Mouse (Mus musculus): ENCODE results near the gene Olfr68. TPM values are rescaled to one million over a fixed set of nuclear protein-coding genes. Genes with fewer than 3 reads are reported as not detected.
"Not testable (repeated sequence)": the region's sequence is repeated elsewhere in the genome, so short reads cannot be mapped to it uniquely, and the experiment has no call there.

Gene Olfr68
- polyA plus RNA-seq, 1 experiment from 2014 or later = not detected

GRCm38 (mm10) chr7:103767687-103768086, 11.8 kb downstream of the Olfr68 start:
- H3K4me1 ChIP-seq (ENCODE audit: control insufficient read depth in 2 of 2, insufficient read depth in 2 of 2, low read length in 2 of 2); H3K9ac ChIP-seq (ENCODE audit: low read length); H3K27me3 ChIP-seq (ENCODE audit: control insufficient read depth, insufficient read depth, low read length); H3K27ac ChIP-seq (replicated peaks in 1 of 2; ENCODE audit: control insufficient read depth in 1 of 2, insufficient read depth in 1 of 2, low read depth in 2 of 2, low read length in 2 of 2); H3K9me3 ChIP-seq (ENCODE audit: control insufficient read depth, low read length); H3K36me3 ChIP-seq (ENCODE audit: control insufficient read depth, insufficient read depth, low read length); ATAC-seq (ENCODE audit: insufficient number of reproducible peaks, insufficient read depth, low FRiP score, low read depth); H3K4me2 ChIP-seq (ENCODE audit: low read length); H3K4me3 ChIP-seq (ENCODE audit: control insufficient read depth in 1 of 2, insufficient read depth in 1 of 2, low read depth in 1 of 2, low read length in 2 of 2): not testable (repeated sequence)
- 82% methylated on average over 6 of the region's 6 CpGs for WGBS

GRCm38 (mm10) chr7:103762212-103762611, 17.3 kb downstream of the Olfr68 start:
- H3K9ac ChIP-seq (ENCODE audit: low read length); H3K36me3 ChIP-seq (ENCODE audit: control insufficient read depth, insufficient read depth, low read length); H3K4me1 ChIP-seq (ENCODE audit: control insufficient read depth in 2 of 2, insufficient read depth in 2 of 2, low read length in 2 of 2); H3K4me3 ChIP-seq (ENCODE audit: control insufficient read depth in 1 of 2, insufficient read depth in 1 of 2, low read depth in 1 of 2, low read length in 2 of 2); ATAC-seq (ENCODE audit: insufficient number of reproducible peaks, insufficient read depth, low FRiP score, low read depth); H3K4me2 ChIP-seq (ENCODE audit: low read length); H3K9me3 ChIP-seq (ENCODE audit: control insufficient read depth, low read length); H3K27ac ChIP-seq (replicated peaks in 1 of 2; ENCODE audit: control insufficient read depth in 1 of 2, insufficient read depth in 1 of 2, low read depth in 2 of 2, low read length in 2 of 2); H3K27me3 ChIP-seq (ENCODE audit: control insufficient read depth, insufficient read depth, low read length): not testable (repeated sequence)
- 77% methylated on average over 6 of the region's 6 CpGs for WGBS

- Histone ChIP-seq H3K27ac (replicated peaks in 1 of 2; ENCODE audit: control insufficient read depth in 1 of 2, insufficient read depth in 1 of 2, low read depth in 2 of 2, low read length in 2 of 2) (no peak within 1 kb of the TSS), H3K4me2 (ENCODE audit: low read length) (no peak within 1 kb of the TSS), H3K4me1 (ENCODE audit: control insufficient read depth in 2 of 2, insufficient read depth in 2 of 2, low read length in 2 of 2) (no peaks in the 10 kb centered on the region), H3K27me3 (ENCODE audit: control insufficient read depth, insufficient read depth, low read length) (no peaks in the 10 kb centered on the region), H3K9ac (ENCODE audit: low read length) (no peak within 1 kb of the TSS), H3K36me3 (ENCODE audit: control insufficient read depth, insufficient read depth, low read length) (no peaks in the 10 kb centered on the region), H3K9me3 (ENCODE audit: control insufficient read depth, low read length) (no peaks in the 10 kb centered on the region), H3K4me3 (ENCODE audit: control insufficient read depth in 1 of 2, insufficient read depth in 1 of 2, low read depth in 1 of 2, low read length in 2 of 2) (no peak within 1 kb of the TSS)
- no peak for ATAC-seq (ENCODE audit: insufficient number of reproducible peaks, insufficient read depth, low FRiP score, low read depth)
- 34% methylated on average over 2 of the region's 2 CpGs for WGBS
These were observed 22.3 kb downstream of the Olfr68 start, which contains the start of gene Olfr630 for GRCm38 (mm10) chr7:103757233-103757632. TSS of gene Olfr630 (minus strand) at chr7:103757333.

DNA sequence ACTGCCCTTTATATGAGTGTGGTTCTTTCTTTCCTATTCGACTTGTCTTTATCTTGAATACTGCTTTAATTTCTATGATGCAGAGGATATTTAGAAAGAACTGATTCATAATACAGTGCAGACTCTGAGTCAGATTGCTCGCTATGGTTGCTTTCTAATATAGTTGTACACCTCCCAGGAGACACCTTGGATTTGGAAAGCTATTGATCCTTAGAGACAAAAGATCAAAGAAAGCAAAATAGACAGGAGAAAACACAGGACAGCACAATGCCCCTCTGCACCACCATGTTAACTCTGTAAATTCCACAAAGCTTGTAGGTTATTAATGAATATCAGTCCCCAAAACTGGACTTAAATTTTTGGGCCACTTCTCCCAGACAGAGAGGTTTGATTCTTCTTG, 34.7 kb downstream of the Olfr68 start, which contains the start of gene Olfr629:
Gene Olfr629 (minus strand): TSS at position 101 of the 400 bp plus-strand sequence.
- H3K4me3 ChIP-seq (ENCODE audit: control insufficient read depth in 1 of 2, insufficient read depth in 1 of 2, low read depth in 1 of 2, low read length in 2 of 2) = no peak within 1 kb of the TSS
- H3K9me3 ChIP-seq (ENCODE audit: control insufficient read depth, low read length) = no peaks in the 10 kb centered on the region
- no peak within 1 kb of the TSS for H3K9ac ChIP-seq (ENCODE audit: low read length)
- no peak for ATAC-seq (ENCODE audit: insufficient number of reproducible peaks, insufficient read depth, low FRiP score, low read depth)
- 73% methylated on average over 2 of the region's 2 CpGs for WGBS
- H3K36me3 ChIP-seq (ENCODE audit: control insufficient read depth, insufficient read depth, low read length) = no peaks in the 10 kb centered on the region
- no peaks in the 10 kb centered on the region for H3K4me1 ChIP-seq (ENCODE audit: control insufficient read depth in 2 of 2, insufficient read depth in 2 of 2, low read length in 2 of 2)
- no peaks in the 10 kb centered on the region for H3K27me3 ChIP-seq (ENCODE audit: control insufficient read depth, insufficient read depth, low read length)
- no peak within 1 kb of the TSS for H3K27ac ChIP-seq (replicated peaks in 1 of 2; ENCODE audit: control insufficient read depth in 1 of 2, insufficient read depth in 1 of 2, low read depth in 2 of 2, low read length in 2 of 2)
- no peak within 1 kb of the TSS for H3K4me2 ChIP-seq (ENCODE audit: low read length)

DNA sequence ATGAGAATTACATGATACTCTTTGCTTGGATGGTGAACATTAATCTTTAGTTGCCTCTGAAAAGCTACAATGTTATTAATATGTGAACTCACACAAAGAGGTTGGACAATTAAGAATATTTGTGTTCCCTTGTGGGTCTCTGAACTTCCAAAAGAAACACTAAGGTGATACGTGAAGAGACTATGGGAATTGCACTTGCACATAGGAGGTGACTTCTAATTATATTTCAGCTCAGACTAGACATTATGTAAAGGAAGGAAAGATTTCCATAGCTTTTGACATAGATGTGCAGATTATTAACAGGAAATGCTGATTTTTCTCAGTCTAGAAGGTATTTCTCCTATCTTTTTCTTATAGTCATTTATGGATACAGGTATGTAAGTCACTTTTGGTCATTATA, 49.4 kb downstream of the Olfr68 start, which contains the start of gene Olfr628:
Gene Olfr628 (plus strand): TSS at position 301 of the 400 bp plus-strand sequence.
- Histone ChIP-seq H3K9ac (ENCODE audit: low read length) (no peak within 1 kb of the TSS), H3K27ac (replicated peaks in 1 of 2; ENCODE audit: control insufficient read depth in 1 of 2, insufficient read depth in 1 of 2, low read depth in 2 of 2, low read length in 2 of 2) (no peak within 1 kb of the TSS), H3K4me3 (ENCODE audit: control insufficient read depth in 1 of 2, insufficient read depth in 1 of 2, low read depth in 1 of 2, low read length in 2 of 2) (no peak within 1 kb of the TSS), H3K36me3 (ENCODE audit: control insufficient read depth, insufficient read depth, low read length) (no peaks in the 10 kb centered on the region), H3K4me1 (ENCODE audit: control insufficient read depth in 2 of 2, insufficient read depth in 2 of 2, low read length in 2 of 2) (no peaks in the 10 kb centered on the region), H3K27me3 (ENCODE audit: control insufficient read depth, insufficient read depth, low read length) (no peaks in the 10 kb centered on the region), H3K4me2 (ENCODE audit: low read length) (no peak within 1 kb of the TSS), H3K9me3 (ENCODE audit: control insufficient read depth, low read length) (no peaks in the 10 kb centered on the region)
- WGBS = 88% methylated on average over 1 of the region's 1 CpGs
- ATAC-seq (ENCODE audit: insufficient number of reproducible peaks, insufficient read depth, low FRiP score, low read depth) = no peak

Other genes starting within 250 kb of the Olfr68 start
- not detected in 2 replicates for gene Olfr612, start 237.0 kb downstream of the Olfr68 start, polyA plus RNA-seq (2014; fragmentation: Nextera tagmentation; extraction: Ambion mirVana)
- not detected in 2 replicates for gene Olfr613, start 231.6 kb downstream of the Olfr68 start, polyA plus RNA-seq (2014; fragmentation: Nextera tagmentation; extraction: Ambion mirVana)
- gene Olfr615, start 223.6 kb downstream of the Olfr68 start, polyA plus RNA-seq (2014; fragmentation: Nextera tagmentation; extraction: Ambion mirVana) = not detected in 2 replicates
- not detected in 2 replicates for gene Olfr616, start 210.6 kb downstream of the Olfr68 start, polyA plus RNA-seq (2014; fragmentation: Nextera tagmentation; extraction: Ambion mirVana)
- not detected in 2 replicates for gene Olfr617, start 206.6 kb downstream of the Olfr68 start, polyA plus RNA-seq (2014; fragmentation: Nextera tagmentation; extraction: Ambion mirVana)
- not detected in 2 replicates for gene Olfr618, start 189.6 kb downstream of the Olfr68 start, polyA plus RNA-seq (2014; fragmentation: Nextera tagmentation; extraction: Ambion mirVana)
- gene Olfr619, start 179.1 kb downstream of the Olfr68 start, polyA plus RNA-seq (2014; fragmentation: Nextera tagmentation; extraction: Ambion mirVana) = not detected in 2 replicates
- not detected in 2 replicates for gene Olfr620, start 167.2 kb downstream of the Olfr68 start, polyA plus RNA-seq (2014; fragmentation: Nextera tagmentation; extraction: Ambion mirVana)
- gene Olfr622, start 137.0 kb downstream of the Olfr68 start, polyA plus RNA-seq (2014; fragmentation: Nextera tagmentation; extraction: Ambion mirVana) = not detected in 2 replicates
- not detected in 2 replicates for gene Olfr623, start 116.0 kb downstream of the Olfr68 start, polyA plus RNA-seq (2014; fragmentation: Nextera tagmentation; extraction: Ambion mirVana)
- gene Olfr624, start 108.5 kb downstream of the Olfr68 start, polyA plus RNA-seq (2014; fragmentation: Nextera tagmentation; extraction: Ambion mirVana) = 0.04 and 0.08 TPM in 2 replicates
- gene Olfr625-ps1, start 97.0 kb downstream of the Olfr68 start, polyA plus RNA-seq (2014; fragmentation: Nextera tagmentation; extraction: Ambion mirVana) = not detected in 2 replicates
- not detected in 2 replicates for gene Olfr243, start 65.0 kb downstream of the Olfr68 start, polyA plus RNA-seq (2014; fragmentation: Nextera tagmentation; extraction: Ambion mirVana)
- not detected in 2 replicates for gene Olfr628, start 49.3 kb downstream of the Olfr68 start, polyA plus RNA-seq (2014; fragmentation: Nextera tagmentation; extraction: Ambion mirVana)
- gene Olfr629, start 34.8 kb downstream of the Olfr68 start, polyA plus RNA-seq (2014; fragmentation: Nextera tagmentation; extraction: Ambion mirVana) = not detected in 2 replicates
- not detected in 2 replicates for gene Olfr630, start 22.4 kb downstream of the Olfr68 start, polyA plus RNA-seq (2014; fragmentation: Nextera tagmentation; extraction: Ambion mirVana)
- not detected in 2 replicates for gene Olfr69, start 8.1 kb downstream of the Olfr68 start, polyA plus RNA-seq (2014; fragmentation: Nextera tagmentation; extraction: Ambion mirVana)
- not detected in 2 replicates for gene Olfr67, start 12.1 kb upstream of the Olfr68 start, polyA plus RNA-seq (2014; fragmentation: Nextera tagmentation; extraction: Ambion mirVana)
- 4,945 and 8,964 TPM in 2 replicates for gene Hbb-bt, start 34.3 kb upstream of the Olfr68 start, polyA plus RNA-seq (2014; fragmentation: Nextera tagmentation; extraction: Ambion mirVana)
- 11,662 and 20,684 TPM in 2 replicates for gene Hbb-bs, start 48.4 kb upstream of the Olfr68 start, polyA plus RNA-seq (2014; fragmentation: Nextera tagmentation; extraction: Ambion mirVana)
- gene Hbb-bh2, start 60.8 kb upstream of the Olfr68 start, polyA plus RNA-seq (2014; fragmentation: Nextera tagmentation; extraction: Ambion mirVana) = not detected in 2 replicates
- 15.5 and 17.8 TPM in 2 replicates for gene Hbb-bh1, start 63.5 kb upstream of the Olfr68 start, polyA plus RNA-seq (2014; fragmentation: Nextera tagmentation; extraction: Ambion mirVana)
- 2,227 and 2,640 TPM in 2 replicates for gene Hbb-y, start 73.5 kb upstream of the Olfr68 start, polyA plus RNA-seq (2014; fragmentation: Nextera tagmentation; extraction: Ambion mirVana)
- gene Olfr66, start 106.6 kb upstream of the Olfr68 start, polyA plus RNA-seq (2014; fragmentation: Nextera tagmentation; extraction: Ambion mirVana) = not detected in 2 replicates
- gene Olfr64, start 114.8 kb upstream of the Olfr68 start, polyA plus RNA-seq (2014; fragmentation: Nextera tagmentation; extraction: Ambion mirVana) = not detected in 2 replicates
- not detected in 2 replicates for gene Olfr65, start 123.8 kb upstream of the Olfr68 start, polyA plus RNA-seq (2014; fragmentation: Nextera tagmentation; extraction: Ambion mirVana)
- gene Olfr631, start 149.1 kb upstream of the Olfr68 start, polyA plus RNA-seq (2014; fragmentation: Nextera tagmentation; extraction: Ambion mirVana) = not detected in 2 replicates
- not detected in 2 replicates for gene Olfr632, start 154.6 kb upstream of the Olfr68 start, polyA plus RNA-seq (2014; fragmentation: Nextera tagmentation; extraction: Ambion mirVana)
- not detected in 2 replicates for gene Olfr633, start 164.7 kb upstream of the Olfr68 start, polyA plus RNA-seq (2014; fragmentation: Nextera tagmentation; extraction: Ambion mirVana)
- not detected in 2 replicates for gene Olfr635, start 191.5 kb upstream of the Olfr68 start, polyA plus RNA-seq (2014; fragmentation: Nextera tagmentation; extraction: Ambion mirVana)
- gene Olfr638, start 219.0 kb upstream of the Olfr68 start, polyA plus RNA-seq (2014; fragmentation: Nextera tagmentation; extraction: Ambion mirVana) = not detected in 2 replicates
- 0.03 TPM in 1 of 2 replicates, not detected in the other for gene Olfr639, start 237.6 kb upstream of the Olfr68 start, polyA plus RNA-seq (2014; fragmentation: Nextera tagmentation; extraction: Ambion mirVana)
- gene Olfr640, start 245.9 kb upstream of the Olfr68 start, polyA plus RNA-seq (2014; fragmentation: Nextera tagmentation; extraction: Ambion mirVana) = not detected in 2 replicates

Measured in heart, embryonic 14.5 days (tissue).